Mouse (Mus musculus) thymus, adult 18-20 months (tissue): ENCODE data around the gene Rab20.

Experiments used
- DNase-seq, 2 experiments: peaks; one replicate each; pipeline ENCODE4 v3.0.0; 2022; ENCODE audit warnings: mixed read lengths in 2 of 2

Rab20 gene

DNA sequence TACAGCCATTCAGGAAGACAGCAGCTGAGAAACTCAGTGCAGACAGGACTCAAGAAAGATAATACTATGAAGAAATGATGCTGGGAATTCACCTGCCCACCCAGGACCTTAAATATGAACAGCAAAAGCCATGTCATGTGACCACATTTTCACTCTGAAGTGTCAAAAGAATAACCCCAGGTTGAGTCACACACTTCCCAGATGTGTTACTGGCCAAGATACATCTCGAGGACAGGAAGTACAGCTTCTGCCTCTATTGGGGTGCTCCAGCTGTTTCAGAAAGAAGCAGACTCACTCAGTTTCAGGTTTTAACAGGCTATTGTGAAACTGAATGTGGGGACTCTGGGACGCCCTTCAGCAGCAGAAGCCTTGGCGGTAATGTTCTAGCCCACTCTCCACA is 26.0 kb downstream of the Rab20 start:
- DNase-seq = no peak

GRCm38 (mm10) chr8:11452152-11452551 is 26.4 kb downstream of the Rab20 start:
- DNase-seq = no peak

- DNase-seq = no peak
Measured at GRCm38 (mm10) chr8:11450184-11451113, 28.1 kb downstream of the Rab20 start.

DNA sequence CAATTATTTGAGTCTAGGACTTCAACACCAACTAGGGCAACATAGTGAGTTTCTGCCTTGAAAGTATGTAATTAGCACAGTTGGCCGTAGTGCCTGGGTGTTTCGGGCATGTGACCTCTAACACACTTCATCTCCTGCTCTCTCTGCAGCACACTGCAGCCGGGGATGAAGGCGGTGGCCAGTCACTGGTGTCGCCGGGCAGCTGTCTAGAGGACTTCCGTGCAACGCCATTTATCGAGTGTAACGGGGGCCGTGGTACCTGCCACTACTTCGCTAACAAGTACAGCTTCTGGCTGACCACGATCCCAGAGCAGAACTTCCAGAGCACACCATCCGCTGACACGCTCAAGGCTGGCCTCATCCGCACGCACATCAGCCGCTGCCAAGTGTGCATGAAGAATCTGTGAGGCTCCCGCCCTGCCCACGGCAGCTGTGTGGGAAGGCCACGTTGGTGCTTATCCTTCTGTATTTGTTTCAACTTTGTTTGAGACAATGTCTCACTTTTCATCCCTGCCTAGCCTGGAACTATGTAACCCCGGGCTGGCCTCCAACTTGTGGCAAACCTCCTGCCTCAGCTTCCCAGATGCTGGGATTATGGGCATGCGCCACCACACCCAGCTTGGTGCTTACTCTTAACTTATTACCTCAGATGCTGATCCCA is 30.5 kb downstream of the Rab20 start:
- no peak for DNase-seq

- no peak for DNase-seq
Measured at GRCm38 (mm10) chr8:11445790-11446189, 32.7 kb downstream of the Rab20 start.

DNA sequence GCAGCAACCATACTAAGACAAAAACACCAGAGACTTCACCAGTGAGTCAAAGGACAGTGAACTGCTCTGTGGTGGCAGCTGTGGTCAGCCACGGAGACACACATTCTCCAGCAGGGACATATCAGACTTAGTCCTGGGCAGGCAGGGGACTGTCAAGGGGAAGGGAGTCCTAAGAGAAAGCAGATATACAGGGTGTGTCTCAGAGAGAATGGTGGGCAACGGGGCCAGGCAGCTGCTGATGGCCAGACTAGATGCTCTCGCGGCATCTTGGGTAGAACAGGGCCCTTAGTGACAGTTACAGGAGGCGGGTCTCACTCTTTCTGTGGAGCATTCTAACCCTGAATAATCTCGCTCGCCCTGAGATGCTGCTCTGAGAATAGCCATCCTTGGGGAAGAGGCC is 34.3 kb downstream of the Rab20 start:
- DNase-seq = no peak

DNA sequence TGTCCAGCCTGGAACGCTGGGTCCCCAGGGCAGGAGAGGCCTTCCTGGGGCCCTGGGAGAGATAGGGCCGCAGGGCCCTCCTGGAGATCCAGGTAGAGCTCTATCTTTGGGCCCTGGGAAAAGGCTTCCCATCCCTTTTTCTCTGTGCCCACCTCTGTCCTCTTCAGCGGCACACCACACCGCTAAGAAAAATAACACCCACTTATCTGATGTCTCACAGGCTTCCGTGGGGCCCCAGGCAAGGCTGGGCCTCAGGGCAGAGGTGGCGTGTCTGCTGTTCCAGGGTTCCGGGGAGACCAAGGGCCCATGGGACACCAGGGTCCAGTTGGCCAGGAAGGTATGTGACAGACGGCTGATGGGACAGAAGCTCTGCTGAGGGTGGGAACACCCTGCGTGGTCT is 34.9 kb downstream of the Rab20 start:
- no peak for DNase-seq

- no peak for DNase-seq
Measured at GRCm38 (mm10) chr8:11441291-11441690, 37.2 kb downstream of the Rab20 start.

DNA sequence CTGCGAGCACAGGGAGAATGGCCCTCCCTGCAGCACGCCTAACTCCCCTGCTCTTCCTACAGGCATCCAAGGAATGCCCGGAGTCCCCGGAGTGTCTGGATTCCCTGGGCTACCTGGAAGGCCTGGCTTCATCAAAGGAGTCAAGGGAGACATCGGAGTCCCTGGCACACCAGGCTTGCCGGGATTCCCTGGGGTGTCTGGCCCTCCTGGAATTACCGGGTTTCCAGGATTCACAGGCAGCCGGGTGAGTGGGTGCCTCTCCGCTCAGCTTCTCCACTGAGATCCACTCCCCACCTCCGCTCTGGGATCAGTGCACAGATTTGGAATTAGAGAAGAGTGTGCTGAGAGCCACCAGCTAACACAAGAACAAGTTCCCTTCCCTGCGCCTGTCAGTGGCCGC is 40.6 kb downstream of the Rab20 start:
- no peak for DNase-seq

GRCm38 (mm10) chr8:11430688-11431087 is 47.8 kb downstream of the Rab20 start:
- DNase-seq = no peak

GRCm38 (mm10) chr8:11423091-11423490 is 55.4 kb downstream of the Rab20 start:
- DNase-seq = no peak

DNA sequence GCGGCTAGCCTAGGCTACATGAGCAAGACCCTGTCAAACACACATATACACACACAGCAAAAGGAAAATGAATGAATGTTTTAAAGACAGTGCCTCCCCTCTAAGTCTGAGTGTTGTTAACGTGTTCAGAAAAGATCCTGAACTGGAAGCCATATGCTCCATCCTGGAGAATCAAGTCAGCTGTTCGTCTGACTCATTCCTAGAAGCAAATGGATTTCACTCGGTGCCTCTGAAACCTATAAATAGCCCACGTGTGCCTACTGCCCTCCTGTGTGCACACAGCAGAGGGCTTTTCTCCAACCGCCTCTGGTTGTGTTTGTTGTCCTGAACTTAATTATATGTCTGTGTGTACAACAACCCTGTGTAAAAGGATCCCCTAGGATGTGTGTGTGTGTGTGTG is 56.5 kb downstream of the Rab20 start:
- no peak for DNase-seq

DNA sequence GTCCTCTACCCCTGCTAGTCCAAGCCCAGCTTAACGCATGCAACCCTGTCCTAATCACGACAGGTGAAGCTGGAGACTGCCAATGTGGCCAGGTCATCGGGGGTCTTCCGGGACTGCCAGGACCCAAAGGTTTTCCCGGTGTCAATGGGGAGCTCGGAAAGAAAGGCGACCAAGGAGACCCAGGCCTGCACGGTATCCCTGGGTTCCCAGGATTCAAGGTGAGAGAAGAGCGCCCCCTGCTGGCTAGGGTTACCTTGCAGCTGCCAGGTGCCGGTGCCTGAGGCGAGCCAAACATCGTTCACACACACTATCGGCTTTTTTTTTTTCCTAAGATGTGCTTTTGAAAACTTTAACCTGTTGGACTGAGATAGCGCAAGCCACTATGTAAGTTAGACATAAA is 57.4 kb downstream of the Rab20 start:
- no peak for DNase-seq

GRCm38 (mm10) chr8:11419645-11420044 is 58.9 kb downstream of the Rab20 start:
- DNase-seq = no peak

DNA sequence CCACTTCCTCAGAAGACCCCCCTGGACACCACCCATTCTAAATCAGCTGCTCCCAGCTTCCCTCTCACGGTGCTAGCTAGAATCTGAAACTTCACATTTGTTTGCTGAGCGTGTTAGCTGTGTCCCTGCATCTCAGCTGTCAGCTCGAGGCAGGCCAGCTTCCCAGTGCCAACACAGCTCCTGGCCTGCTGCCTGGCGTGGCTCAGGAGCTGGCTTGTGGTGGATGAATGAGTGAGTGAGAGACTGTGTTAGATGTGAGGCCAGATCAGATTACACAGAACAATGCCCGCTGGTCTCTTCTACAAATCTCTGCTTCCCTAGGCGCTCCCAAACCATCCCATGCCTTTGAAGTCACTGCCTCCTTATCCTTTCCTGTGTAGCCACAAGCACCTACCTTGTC is 59.3 kb downstream of the Rab20 start:
- DNase-seq = no peak

DNA sequence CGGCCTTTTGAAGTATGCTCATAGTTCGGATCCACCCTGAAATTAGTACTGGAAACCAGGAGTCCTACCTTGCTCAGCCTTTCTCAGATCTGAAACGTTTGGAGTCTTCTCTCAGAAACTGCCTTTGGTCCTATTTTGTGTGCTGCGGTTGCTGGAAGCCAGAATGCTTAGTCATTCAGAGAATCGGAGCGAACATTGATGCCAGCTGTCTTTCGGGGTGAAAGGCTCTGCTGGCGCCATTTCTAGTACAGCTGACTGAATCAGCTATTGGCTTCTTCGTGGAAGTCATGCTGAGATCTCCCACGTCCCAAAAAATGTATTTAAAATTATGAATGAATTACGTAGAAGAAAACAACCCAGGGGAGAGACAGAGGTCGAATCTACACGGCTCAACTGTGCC is 60.7 kb downstream of the Rab20 start:
- DNase-seq = no peak

- no peak for DNase-seq
Measured at GRCm38 (mm10) chr8:11415089-11415488, 63.4 kb downstream of the Rab20 start.

- no peak for DNase-seq
Measured at GRCm38 (mm10) chr8:11414304-11414703, 64.2 kb downstream of the Rab20 start.

DNA sequence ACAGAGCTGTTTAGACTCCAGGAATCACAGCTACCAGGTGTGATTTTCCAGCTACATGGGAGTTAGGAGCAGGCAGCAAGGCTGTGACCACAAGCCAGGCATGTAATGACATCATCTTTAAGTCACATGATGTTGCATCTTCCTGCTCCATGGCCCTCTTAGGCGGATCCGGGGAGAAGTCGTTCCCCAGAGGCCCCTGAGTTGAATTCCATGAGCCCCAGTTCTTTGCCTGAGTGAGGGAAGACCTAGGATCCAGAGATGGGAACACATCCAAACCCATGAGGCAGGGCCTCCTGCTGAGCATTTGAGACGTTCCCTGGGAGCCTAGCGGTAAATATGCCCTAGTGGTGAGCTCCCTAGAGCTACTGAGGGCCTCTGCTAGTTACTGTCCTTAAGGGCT is 66.1 kb downstream of the Rab20 start:
- no peak for DNase-seq

GRCm38 (mm10) chr8:11411504-11412124 is 66.9 kb downstream of the Rab20 start:
- no peak for DNase-seq

GRCm38 (mm10) chr8:11405722-11406481 is 72.6 kb downstream of the Rab20 start:
- DNase-seq = no peak

DNA sequence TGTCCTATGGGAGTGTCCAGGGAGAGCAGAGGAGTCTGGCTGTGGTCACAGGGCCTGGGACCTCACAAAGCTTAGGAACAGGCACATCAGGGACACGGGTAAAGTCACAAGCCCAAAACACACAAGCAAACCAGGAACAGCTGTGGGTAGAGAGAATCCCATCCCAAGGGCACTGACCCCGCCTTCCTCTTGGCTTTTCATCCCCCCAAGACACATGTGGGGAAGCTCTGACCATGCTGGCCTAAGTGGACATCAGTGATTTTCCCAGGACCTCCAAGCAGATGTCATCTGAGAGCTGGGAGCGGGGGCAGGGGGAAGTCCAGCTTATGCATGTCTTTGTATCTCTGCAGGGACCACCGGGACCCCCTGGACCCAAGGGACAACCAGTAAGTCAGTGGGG is 73.9 kb downstream of the Rab20 start:
- no peak for DNase-seq

GRCm38 (mm10) chr8:11403813-11404212 is 74.7 kb downstream of the Rab20 start:
- no peak for DNase-seq
